Mouse (Mus musculus): ENCODE data around the gene Pax5. TPM values are rescaled to one million over a fixed set of nuclear protein-coding genes. Genes with fewer than 3 reads are reported as not detected.

The Pax5 gene
- total RNA-seq, 2 experiments from 2014 or later, result not detected

GRCm38 (mm10) chr4:44557815-44558563, 152.3 kb downstream of the Pax5 start:
- no peak for ATAC-seq (replicated peaks; ENCODE audit: poor library complexity, severe bottlenecking)

GRCm38 (mm10) chr4:44556586-44557281, 153.6 kb downstream of the Pax5 start:
- ATAC-seq (replicated peaks; ENCODE audit: poor library complexity, severe bottlenecking), result no peak

- ATAC-seq (replicated peaks; ENCODE audit: poor library complexity, severe bottlenecking), result no peak
Measured at GRCm38 (mm10) chr4:44555576-44555975, 154.7 kb downstream of the Pax5 start.

GRCm38 (mm10) chr4:44551470-44551869, 158.8 kb downstream of the Pax5 start:
- no peak for ATAC-seq (replicated peaks; ENCODE audit: poor library complexity, severe bottlenecking)

- no peak for ATAC-seq (replicated peaks; ENCODE audit: poor library complexity, severe bottlenecking)
Measured at GRCm38 (mm10) chr4:44549029-44549428, 161.3 kb downstream of the Pax5 start.

- no peak for ATAC-seq (replicated peaks; ENCODE audit: poor library complexity, severe bottlenecking)
Measured at GRCm38 (mm10) chr4:44545669-44546068, 164.6 kb downstream of the Pax5 start.

- no peak for ATAC-seq (replicated peaks; ENCODE audit: poor library complexity, severe bottlenecking)
Measured at GRCm38 (mm10) chr4:44544495-44544894, 165.8 kb downstream of the Pax5 start.

GRCm38 (mm10) chr4:44543880-44544279, 166.4 kb downstream of the Pax5 start:
- no peak for ATAC-seq (replicated peaks; ENCODE audit: poor library complexity, severe bottlenecking)

GRCm38 (mm10) chr4:44542101-44542500, 168.2 kb downstream of the Pax5 start:
- ATAC-seq (replicated peaks; ENCODE audit: poor library complexity, severe bottlenecking), result no peak

- ATAC-seq (replicated peaks; ENCODE audit: poor library complexity, severe bottlenecking), result no peak
Measured at GRCm38 (mm10) chr4:44538488-44538887, 171.8 kb downstream of the Pax5 start.

- no peak for ATAC-seq (replicated peaks; ENCODE audit: poor library complexity, severe bottlenecking)
Measured at GRCm38 (mm10) chr4:44536794-44537193, 173.5 kb downstream of the Pax5 start.

GRCm38 (mm10) chr4:44535646-44536045, 174.6 kb downstream of the Pax5 start:
- no peak for ATAC-seq (replicated peaks; ENCODE audit: poor library complexity, severe bottlenecking)

GRCm38 (mm10) chr4:44533286-44533685, 177.0 kb downstream of the Pax5 start:
- no peak for ATAC-seq (replicated peaks; ENCODE audit: poor library complexity, severe bottlenecking)

- no peak for ATAC-seq (replicated peaks; ENCODE audit: poor library complexity, severe bottlenecking)
Measured at GRCm38 (mm10) chr4:44532731-44533130, 177.6 kb downstream of the Pax5 start.

GRCm38 (mm10) chr4:44525336-44525735, 185.0 kb downstream of the Pax5 start:
- no peak for ATAC-seq (replicated peaks; ENCODE audit: poor library complexity, severe bottlenecking)

GRCm38 (mm10) chr4:44518923-44519322, 191.4 kb downstream of the Pax5 start:
- ATAC-seq (replicated peaks; ENCODE audit: poor library complexity, severe bottlenecking), result no peak

GRCm38 (mm10) chr4:44513981-44514380, 196.3 kb downstream of the Pax5 start:
- no peak for ATAC-seq (replicated peaks; ENCODE audit: poor library complexity, severe bottlenecking)

GRCm38 (mm10) chr4:44511682-44512081, 198.6 kb downstream of the Pax5 start:
- ATAC-seq (replicated peaks; ENCODE audit: poor library complexity, severe bottlenecking), result no peak

GRCm38 (mm10) chr4:44508386-44509226, 201.7 kb downstream of the Pax5 start:
- ATAC-seq (replicated peaks; ENCODE audit: poor library complexity, severe bottlenecking), result no peak

- ATAC-seq (replicated peaks; ENCODE audit: poor library complexity, severe bottlenecking), result no peak
Measured at GRCm38 (mm10) chr4:44507861-44508260, 202.4 kb downstream of the Pax5 start.

- ATAC-seq (replicated peaks; ENCODE audit: poor library complexity, severe bottlenecking), result no peak
Measured at GRCm38 (mm10) chr4:44504998-44505397, 205.3 kb downstream of the Pax5 start.
